Comparison of ENCODE assay signal across 19 mouse cellular contexts in the genomic region with DNA sequence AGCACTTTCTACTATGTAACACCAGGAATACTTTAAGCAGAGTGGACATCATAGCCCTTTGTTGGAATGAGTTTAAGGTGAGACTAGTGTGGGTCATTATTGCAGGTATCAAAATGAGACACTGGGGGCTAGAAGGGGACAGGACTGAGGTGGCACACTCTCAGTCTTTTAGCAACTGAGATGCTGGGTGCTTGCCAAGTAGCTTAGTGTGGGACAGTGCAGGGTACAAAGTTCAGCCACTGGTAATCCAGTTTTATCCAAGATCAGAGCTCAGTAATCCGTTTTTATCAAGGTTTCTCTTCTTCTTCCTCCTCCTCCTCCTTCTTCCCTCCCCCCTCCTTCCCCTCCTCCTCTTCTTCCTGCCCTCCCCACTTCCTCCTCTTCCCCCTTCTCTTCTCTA.
DNase-seq lines count a peak whose midpoint lies in the region; ATAC-seq lines count a peak whose summit lies in the region.
"Had no signal": no experiment of that assay in that cellular context is flagged by ENCODE, and none has a peak within 500 bp of the region (broad histone marks: within the 10 kb centered on the region; RNA-seq: fewer than 3 reads in every experiment).

No protein-coding gene starts in this region.

- DNase-seq in limb, embryonic 10.5 days (ENCODE audit: low spot score), result no peak
- DNase-seq in CD4-positive, CD25-positive, alpha-beta regulatory T cell, adult 2 months (ENCODE audit: low read depth, low spot score), result peak; percentile 33
- peak; percentile 64 for DNase-seq in kidney, postnatal 10 days
- DNase-seq in lung, postnatal 4 days, result no peak
- no peak for DNase-seq in hindbrain, embryonic 10.5 days (ENCODE audit: low spot score)
- DNase-seq: adrenal gland, postnatal 14 days; cerebellum, postnatal 10 days; gastrocnemius, postnatal 36 days; left cerebral cortex, postnatal 4 days; liver, embryonic 13.5 days; lung, embryonic 14.5 days; lung, postnatal 36 days had no signal

- H3K9ac ChIP-seq in limb, embryonic 12.5 days (replicated peaks), result no peak overlapping the region
- H3K9ac ChIP-seq in intestine, embryonic 16.5 days (ENCODE audit: low read depth, low read length), result no peak overlapping the region
- H3K9ac ChIP-seq: forebrain, embryonic 15.5 days; heart, embryonic 15.5 days; liver, embryonic 13.5 days; lung, embryonic 14.5 days had no signal

- no peaks in the 10 kb centered on the region for H3K27me3 ChIP-seq in limb, embryonic 12.5 days
- no peaks in the 10 kb centered on the region for H3K27me3 ChIP-seq in limb, embryonic 10.5 days (ENCODE audit: low read depth, poor library complexity, severe bottlenecking)
- no peaks in the 10 kb centered on the region for H3K27me3 ChIP-seq in intestine, embryonic 16.5 days (replicated peaks; ENCODE audit: control insufficient read depth, insufficient read depth, low read length)
- peaks cover 33% of the 10 kb centered on the region for H3K27me3 ChIP-seq in hindbrain, embryonic 10.5 days (ENCODE audit: insufficient read depth, poor library complexity, severe bottlenecking)
- H3K27me3 ChIP-seq: forebrain, embryonic 15.5 days; heart, embryonic 15.5 days; liver, embryonic 13.5 days had no signal

- 67% methylated on average over 1 of the region's 1 CpGs for WGBS in limb, embryonic 12.5 days
- 36% methylated on average over 1 of the region's 1 CpGs for WGBS in limb, embryonic 10.5 days
- 27% methylated on average over 1 of the region's 1 CpGs for WGBS in intestine, embryonic 16.5 days
- 57% methylated on average over 1 of the region's 1 CpGs for WGBS in hindbrain, embryonic 10.5 days

- H3K36me3 ChIP-seq in limb, embryonic 12.5 days, result no peaks in the 10 kb centered on the region
- H3K36me3 ChIP-seq in limb, embryonic 10.5 days, result no peaks in the 10 kb centered on the region
- no peaks in the 10 kb centered on the region for H3K36me3 ChIP-seq in intestine, embryonic 16.5 days (ENCODE audit: control insufficient read depth, insufficient read depth, low read length)
- H3K36me3 ChIP-seq in hindbrain, embryonic 10.5 days, result no peaks in the 10 kb centered on the region
- H3K36me3 ChIP-seq: forebrain, embryonic 15.5 days; heart, embryonic 15.5 days; liver, embryonic 13.5 days had no signal

- H3K4me2 ChIP-seq in limb, embryonic 12.5 days, result 0 out of 2 replicates have a peak overlapping the region, but pooled peaks have one; percentile 23
- no peak overlapping the region for H3K4me2 ChIP-seq in intestine, embryonic 16.5 days (ENCODE audit: low read depth, low read length)
- H3K4me2 ChIP-seq: forebrain, embryonic 15.5 days; heart, embryonic 15.5 days; liver, embryonic 13.5 days; lung, embryonic 14.5 days had no signal

- peaks cover 22% of the 10 kb centered on the region for H3K4me1 ChIP-seq in limb, embryonic 12.5 days (replicated peaks)
- peaks cover 22% of the 10 kb centered on the region for H3K4me1 ChIP-seq in limb, embryonic 10.5 days
- peaks cover 6% of the 10 kb centered on the region; the same call in 1 of the 2 replicates for H3K4me1 ChIP-seq in intestine, embryonic 16.5 days (ENCODE audit: control insufficient read depth, insufficient read depth, low read length)
- peaks cover 4% of the 10 kb centered on the region; the same call in 1 of the 2 replicates for H3K4me1 ChIP-seq in hindbrain, embryonic 10.5 days (replicated peaks)
- H3K4me1 ChIP-seq: heart, embryonic 15.5 days; liver, embryonic 13.5 days had no signal

- H3K9me3 ChIP-seq in limb, embryonic 12.5 days, result no peaks in the 10 kb centered on the region
- no peaks in the 10 kb centered on the region for H3K9me3 ChIP-seq in limb, embryonic 10.5 days (replicated peaks)
- H3K9me3 ChIP-seq in intestine, embryonic 16.5 days (ENCODE audit: control insufficient read depth, low read length), result no peaks in the 10 kb centered on the region
- H3K9me3 ChIP-seq in hindbrain, embryonic 10.5 days, result no peaks in the 10 kb centered on the region
- H3K9me3 ChIP-seq: forebrain, embryonic 15.5 days; heart, embryonic 15.5 days; liver, embryonic 13.5 days had no signal

- no peak for ATAC-seq in limb, embryonic 12.5 days (ENCODE audit: insufficient number of reproducible peaks, insufficient read depth, low FRiP score, low TSS enrichment, low read depth)
- ATAC-seq in intestine, embryonic 16.5 days, result peak; percentile 58; the same call in 1 of the 2 replicates
- ATAC-seq in monocyte, adult 5-6 weeks (replicated peaks; ENCODE audit: insufficient number of reproducible peaks, low FRiP score, low TSS enrichment, poor library complexity, severe bottlenecking), result no peak
- ATAC-seq: activated CD4-positive, CD25-positive, alpha-beta regulatory T cell, adult 4 months; forebrain, embryonic 15.5 days; midbrain, embryonic 16.5 days had no signal

- no peak overlapping the region for H3K4me3 ChIP-seq in limb, embryonic 12.5 days (replicated peaks)
- no peak overlapping the region for H3K4me3 ChIP-seq in limb, embryonic 10.5 days
- H3K4me3 ChIP-seq in intestine, embryonic 16.5 days (ENCODE audit: low read length), result no peak overlapping the region
- no peak overlapping the region for H3K4me3 ChIP-seq in hindbrain, embryonic 10.5 days
- H3K4me3 ChIP-seq: forebrain, embryonic 15.5 days; heart, embryonic 15.5 days; liver, embryonic 13.5 days had no signal

- H3K27ac ChIP-seq in limb, embryonic 12.5 days, result no peak overlapping the region
- no peak overlapping the region for H3K27ac ChIP-seq in limb, embryonic 10.5 days
- no peak overlapping the region for H3K27ac ChIP-seq in intestine, embryonic 16.5 days (ENCODE audit: low read length)
- no peak overlapping the region for H3K27ac ChIP-seq in hindbrain, embryonic 10.5 days
- H3K27ac ChIP-seq: forebrain, embryonic 15.5 days; heart, embryonic 15.5 days; liver, embryonic 13.5 days had no signal

Comparison
In these comparisons a context has a peak if more than half of its experiments do, and no peak if none do; other contexts are left out.
1. DNase-seq: peak in CD4-positive, CD25-positive, alpha-beta regulatory T cell, adult 2 months (single experiment) and kidney, postnatal 10 days (single experiment); none in limb, embryonic 10.5 days (single experiment), lung, postnatal 4 days (0 of 2) and hindbrain, embryonic 10.5 days (single experiment).